Mouse (Mus musculus) MEL (cell line): Measurements from ENCODE around the gene Rasgef1b. TPM values are rescaled to one million over a fixed set of nuclear protein-coding genes. Genes with fewer than 3 reads are reported as not detected.

Source experiments
- DNase-seq: peaks from one replicate; pipeline ENCODE4 v3.0.0; 2011; ENCODE audit warnings: low read depth, low spot score
- H3K27ac ChIP-seq: 2 replicates; pipeline ENCODE4 v1.5.1; 2012; ENCODE audit warnings: low read depth, mild to moderate bottlenecking, control low read depth, low read length, moderate library complexity; ENCODE audit not compliant: control insufficient read depth
- H3K27me3 ChIP-seq, 2 experiments: fragments of 150-350 bp in 1 of 2; sonication (generic) in 1 of 2; 2 replicates each; pipeline ENCODE4 v1.6.1; 2012; ENCODE audit warnings: low read length in 2 of 2, mild to moderate bottlenecking in 2 of 2, improper control_type of control experiment in 1 of 2, moderate library complexity in 1 of 2; ENCODE audit not compliant: insufficient read depth in 2 of 2, control insufficient read depth in 1 of 2
- H3K36me3 ChIP-seq, 2 experiments: 2 replicates each; pipeline ENCODE4 v1.6.1; 2012 to 2014; ENCODE audit warnings: low read length in 2 of 2, improper control_type of control experiment in 1 of 2, inconsistent platforms in 1 of 2, mild to moderate bottlenecking in 1 of 2; ENCODE audit not compliant: insufficient read depth in 2 of 2, control insufficient read depth in 1 of 2
- H3K4me1 ChIP-seq, 2 experiments: fragments of 150-350 bp in 1 of 2; sonication (generic) in 1 of 2; 2 replicates each; pipeline ENCODE4 v1.6.1; 2012; ENCODE audit warnings: low read length in 2 of 2, improper control_type of control experiment in 1 of 2, mild to moderate bottlenecking in 1 of 2; ENCODE audit not compliant: insufficient read depth in 2 of 2, control insufficient read depth in 1 of 2
- H3K4me3 ChIP-seq, 2 experiments: fragments of 150-350 bp in 1 of 2; sonication (generic) in 1 of 2; 2 replicates each; pipeline ENCODE4 v1.5.1; 2012; ENCODE audit warnings: low read depth in 2 of 2, low read length in 2 of 2, mild to moderate bottlenecking in 2 of 2, moderate library complexity in 2 of 2, control low read depth in 1 of 2, improper control_type of control experiment in 1 of 2; ENCODE audit not compliant: control insufficient read depth in 1 of 2, insufficient read depth in 1 of 2
- H3K79me2 ChIP-seq: 2 replicates; pipeline ENCODE4 v1.6.1; 2012; ENCODE audit warnings: mild to moderate bottlenecking, low read length, moderate library complexity; ENCODE audit not compliant: control insufficient read depth, poor library complexity, insufficient read depth
- H3K9ac ChIP-seq: 2 replicates; pipeline ENCODE4 v1.6.1; 2012; ENCODE audit warnings: low read depth, mild to moderate bottlenecking, control low read depth, low read length, moderate library complexity; ENCODE audit not compliant: control insufficient read depth, poor library complexity, severe bottlenecking
- H3K9me3 ChIP-seq: fragments of 150-350 bp; sonication (generic); replicated peaks from 2 replicates; pipeline ENCODE4 v1.6.1; 2012; ENCODE audit warnings: mild to moderate bottlenecking, low read length, improper control_type of control experiment, moderate library complexity; ENCODE audit not compliant: insufficient read depth
- CHD1 ChIP-seq: IDR thresholded peaks from 2 replicates; pipeline ENCODE4 v1.6.1; 2012; ENCODE audit warnings: low read depth, mild to moderate bottlenecking, inconsistent platforms, low read length, improper control_type of control experiment
- E2F4 ChIP-seq: IDR thresholded peaks from 2 replicates; pipeline ENCODE4 v1.6.1; 2011; ENCODE audit warnings: low read depth, low read length, improper control_type of control experiment, borderline replicate concordance
- GABPA ChIP-seq: IDR thresholded peaks from 2 replicates; pipeline ENCODE4 v1.6.1; 2012; ENCODE audit warnings: low read depth, mild to moderate bottlenecking, inconsistent platforms, low read length, improper control_type of control experiment, moderate library complexity
- GATA1 ChIP-seq: IDR thresholded peaks from 2 replicates; pipeline ENCODE4 v1.6.1; 2011; ENCODE audit warnings: low read depth, low read length, improper control_type of control experiment
- HCFC1 ChIP-seq: IDR thresholded peaks from 2 replicates; pipeline ENCODE4 v1.6.1; 2012; ENCODE audit warnings: low read depth, mild to moderate bottlenecking, inconsistent platforms, low read length, improper control_type of control experiment, moderate library complexity
- MAFK ChIP-seq: IDR thresholded peaks from 2 replicates; pipeline ENCODE4 v1.6.1; 2011; ENCODE audit warnings: low read depth, mild to moderate bottlenecking, low read length, improper control_type of control experiment, borderline replicate concordance
- MAX ChIP-seq: IDR thresholded peaks from 2 replicates; pipeline ENCODE4 v1.6.1; 2011; ENCODE audit warnings: low read length, improper control_type of control experiment
- MAZ ChIP-seq: IDR thresholded peaks from 2 replicates; pipeline ENCODE4 v1.6.1; 2012; ENCODE audit warnings: low read depth, mild to moderate bottlenecking, inconsistent platforms, low read length, improper control_type of control experiment
- MYB ChIP-seq: IDR thresholded peaks from 2 replicates; pipeline ENCODE4 v1.6.1; 2011; ENCODE audit warnings: mild to moderate bottlenecking, low read depth, low read length, improper control_type of control experiment
- NRF1 ChIP-seq: IDR thresholded peaks from 2 replicates; pipeline ENCODE4 v1.6.1; 2014; ENCODE audit warnings: low read depth, mild to moderate bottlenecking, inconsistent platforms, low read length, improper control_type of control experiment, moderate library complexity; ENCODE audit not compliant: poor library complexity, insufficient read depth, severe bottlenecking
- RAD21 ChIP-seq: IDR thresholded peaks from 2 replicates; pipeline ENCODE4 v1.6.1; 2011; ENCODE audit warnings: mild to moderate bottlenecking, low read depth, low read length, improper control_type of control experiment
- SMC3 ChIP-seq: IDR thresholded peaks from 2 replicates; pipeline ENCODE4 v1.6.1; 2011; ENCODE audit warnings: low read depth, low read length, improper control_type of control experiment
- TCF12 ChIP-seq: IDR thresholded peaks from 2 replicates; pipeline ENCODE4 v1.6.1; 2014; ENCODE audit warnings: low read depth, mild to moderate bottlenecking, inconsistent platforms, low read length, improper control_type of control experiment, moderate library complexity
- UBTF ChIP-seq: IDR thresholded peaks from 2 replicates; pipeline ENCODE4 v1.6.1; 2012; ENCODE audit warnings: low read depth, mild to moderate bottlenecking, inconsistent platforms, low read length, improper control_type of control experiment, moderate library complexity, borderline replicate concordance; ENCODE audit not compliant: insufficient read depth
- USF1 ChIP-seq: IDR thresholded peaks from 2 replicates; pipeline ENCODE4 v1.6.1; 2014; ENCODE audit warnings: low read depth, mild to moderate bottlenecking, inconsistent platforms, low read length, improper control_type of control experiment, moderate library complexity
- ZKSCAN1 ChIP-seq: IDR thresholded peaks from 2 replicates; pipeline ENCODE4 v1.6.1; 2012; ENCODE audit warnings: low read depth, mild to moderate bottlenecking, inconsistent platforms, low read length, improper control_type of control experiment, moderate library complexity
- ZMIZ1 ChIP-seq: IDR thresholded peaks from 2 replicates; pipeline ENCODE4 v1.6.1; 2012; ENCODE audit warnings: low read depth, mild to moderate bottlenecking, inconsistent platforms, low read length, improper control_type of control experiment, moderate library complexity
- ZNF384 ChIP-seq: IDR thresholded peaks from 2 replicates; pipeline ENCODE4 v1.6.1; 2012; ENCODE audit warnings: low read depth, mild to moderate bottlenecking, inconsistent platforms, low read length, improper control_type of control experiment
- polyA plus RNA-seq, 2 experiments: library from polyadenylated mRNA; stranded (reverse) in 1 of 2; unstranded in 1 of 2; fragments of >175 nt in 1 of 2; fragments of >200 nt in 1 of 2; gene quantifications; 2 replicates each; pipeline versions ENCODE4 v1.2.1 to v1.2.4; 2012; ENCODE audit warnings: low replicate concordance in 2 of 2, low read depth in 1 of 2; ENCODE audit not compliant: insufficient read length in 2 of 2, insufficient read depth in 1 of 2, missing spikeins in 1 of 2
- total RNA-seq: library from RNA; depleted of rRNA; stranded (reverse); fragments of 300-350 nt; gene quantifications from 2 replicates; pipeline ENCODE4 v1.2.3, GENCODE M21; 2012

Rasgef1b gene
- total and polyA plus RNA-seq, 3 experiments, result not detected

DNA sequence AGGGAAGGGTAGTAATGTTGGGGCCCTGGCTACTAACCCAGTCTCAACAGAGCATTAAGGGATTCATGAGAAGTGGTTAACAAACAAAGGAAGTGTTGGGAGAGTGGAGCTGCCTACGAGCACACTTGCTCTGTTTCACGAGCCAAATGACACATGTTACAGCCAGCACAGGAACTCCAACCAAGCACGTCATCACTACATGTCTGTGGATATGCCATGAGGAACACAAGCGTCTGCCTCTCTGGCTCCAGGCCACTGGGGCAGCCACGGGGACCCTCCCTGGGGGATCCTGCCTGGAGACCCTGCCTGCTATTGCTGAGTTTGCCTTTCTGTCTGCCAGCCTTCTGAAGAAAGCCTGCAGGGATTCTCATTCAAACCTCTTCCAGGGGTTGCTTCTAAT, 146.8 kb downstream of the Rasgef1b start:
- no peaks in the 10 kb centered on the region for H3K36me3 ChIP-seq
- no peak overlapping the region for H3K4me3 ChIP-seq
- DNase-seq, result no peak
- no peaks in the 10 kb centered on the region for H3K27me3 ChIP-seq
- no peaks in the 10 kb centered on the region for H3K9me3 ChIP-seq
- H3K4me1 ChIP-seq, result no peaks in the 10 kb centered on the region
- H3K9ac ChIP-seq, result no peak overlapping the region
- TF ChIP-seq MAFK (no peak), SMC3 (no peak)
- H3K79me2 ChIP-seq, result no peaks in the 10 kb centered on the region
- no peak overlapping the region for H3K27ac ChIP-seq

- no peak for DNase-seq
- Histone ChIP-seq H3K27me3 (no peaks in the 10 kb centered on the region), H3K4me3 (no peak overlapping the region), H3K79me2 (no peaks in the 10 kb centered on the region), H3K9ac (no peak overlapping the region), H3K9me3 (no peaks in the 10 kb centered on the region), H3K36me3 (no peaks in the 10 kb centered on the region), H3K4me1 (no peaks in the 10 kb centered on the region), H3K27ac (no peak overlapping the region)
- TF ChIP-seq NRF1 (no peak), E2F4 (no peak), ZKSCAN1 (no peak), ZMIZ1 (no peak), CHD1 (no peak)
Measured at GRCm38 (mm10) chr5:99578692-99579091, 150.2 kb downstream of the Rasgef1b start.

DNA sequence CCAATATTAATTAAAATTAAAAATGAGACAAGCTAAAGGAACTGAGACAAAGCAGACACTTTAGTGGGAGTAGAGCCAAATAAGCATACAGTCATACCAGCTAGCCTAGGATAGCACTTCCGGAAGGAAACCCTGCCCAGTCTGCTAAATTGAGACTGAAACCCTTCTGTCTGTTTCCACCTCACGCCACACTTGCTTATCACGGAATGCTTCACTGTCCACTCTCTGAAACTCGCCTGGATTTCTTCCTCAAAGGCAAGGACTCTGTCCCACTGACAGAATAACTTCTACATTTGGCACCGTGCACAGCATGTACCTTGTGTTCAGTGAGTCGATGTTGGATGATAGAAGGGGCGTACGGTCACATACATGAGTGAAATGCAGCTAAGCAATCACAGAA, 153.0 kb downstream of the Rasgef1b start:
- DNase-seq, result no peak
- H3K9ac ChIP-seq, result no peak overlapping the region
- H3K27ac ChIP-seq, result no peak overlapping the region
- H3K4me1 ChIP-seq, result no peaks in the 10 kb centered on the region
- H3K36me3 ChIP-seq, result no peaks in the 10 kb centered on the region
- no peaks in the 10 kb centered on the region for H3K9me3 ChIP-seq
- no peak overlapping the region for H3K4me3 ChIP-seq
- H3K27me3 ChIP-seq, result no peaks in the 10 kb centered on the region
- no peaks in the 10 kb centered on the region for H3K79me2 ChIP-seq
- TF ChIP-seq GATA1 (no peak), RAD21 (no peak), USF1 (no peak), ZNF384 (no peak), MAX (no peak), MAZ (no peak), GABPA (no peak), TCF12 (no peak), NRF1 (no peak), UBTF (no peak), ZKSCAN1 (no peak), MYB (no peak), HCFC1 (no peak), CHD1 (no peak)
